Mouse (Mus musculus) urinary bladder, postnatal 10 days (tissue): ENCODE data around the gene Phb2.

Source experiments
- DNase-seq: peaks from one replicate; pipeline ENCODE4 v3.0.0; 2022; ENCODE audit warnings: low spot score

Gene Phb2

DNA sequence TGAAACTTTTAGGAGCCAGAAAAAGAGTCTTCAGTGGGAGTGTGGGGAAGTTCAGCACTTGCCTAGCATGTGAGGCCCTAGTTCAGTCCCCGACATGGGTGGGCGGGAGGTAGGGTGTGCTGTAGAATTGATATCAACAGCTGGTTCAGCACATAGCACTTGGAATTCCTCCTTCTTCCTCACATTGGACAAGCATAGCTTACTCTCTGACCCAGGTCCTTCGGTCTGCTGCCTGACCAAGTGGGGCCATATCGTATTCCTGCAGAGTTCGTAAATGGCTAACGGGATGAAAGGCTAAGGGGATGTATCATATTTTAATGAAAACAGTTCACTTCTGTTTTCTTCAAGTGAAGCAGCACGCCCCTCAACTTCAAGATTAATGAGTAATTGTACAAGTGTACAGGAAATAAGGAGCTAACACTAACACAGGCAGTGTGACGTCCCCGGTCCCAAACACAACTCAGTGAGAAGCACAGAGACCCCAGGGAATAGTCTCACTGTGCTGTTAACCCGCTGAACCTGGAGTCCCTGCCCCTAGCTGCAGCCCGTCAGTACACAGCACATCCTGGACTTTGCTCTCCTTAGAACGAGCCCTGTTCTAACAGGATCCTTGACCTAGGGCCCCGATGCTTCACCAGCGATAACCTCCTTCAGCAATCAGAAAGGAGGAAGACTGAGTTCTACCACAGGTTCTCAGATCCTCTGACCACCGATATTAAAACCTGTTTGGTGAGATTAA is 18.7 kb upstream of the Phb2 start:
- no peak for DNase-seq

DNA sequence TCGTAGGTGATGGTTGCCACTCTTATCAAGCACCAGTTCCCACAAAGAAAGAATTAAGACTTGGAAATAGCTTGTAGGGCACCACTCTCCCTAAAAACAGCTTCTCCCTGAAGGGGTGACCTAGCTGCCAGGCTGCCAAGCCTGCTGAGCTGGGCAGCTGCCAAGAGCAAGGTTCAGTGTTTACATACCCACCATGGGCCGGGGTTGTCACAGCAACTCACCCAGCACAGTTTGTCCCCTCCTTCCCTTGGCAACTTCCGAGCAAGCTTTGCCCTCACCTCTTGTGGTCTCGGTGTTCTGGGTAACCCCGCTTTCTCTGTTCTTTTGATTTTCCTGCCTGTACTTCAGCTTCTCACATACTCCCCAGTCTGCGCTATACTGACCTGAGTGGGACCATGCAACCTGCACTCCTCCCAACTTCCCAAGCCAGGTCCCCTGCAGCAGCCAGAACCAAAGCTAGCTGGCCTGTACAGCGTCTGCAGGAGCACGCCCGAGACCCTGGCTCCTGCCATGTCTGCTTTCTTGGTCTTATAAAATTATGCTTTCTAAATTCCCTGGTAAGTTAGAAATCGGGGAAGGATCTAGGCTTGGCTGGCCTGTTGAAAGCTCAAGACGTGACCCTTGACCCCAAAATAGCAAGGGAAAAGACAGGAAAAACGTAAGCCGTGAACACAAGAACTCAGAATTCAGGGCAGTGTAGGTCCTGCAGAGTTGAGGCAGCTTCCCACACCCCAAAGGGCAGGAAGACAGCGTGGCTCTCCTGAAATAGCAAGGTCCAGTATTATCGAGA is 17.8 kb upstream of the Phb2 start:
- no peak for DNase-seq

DNA sequence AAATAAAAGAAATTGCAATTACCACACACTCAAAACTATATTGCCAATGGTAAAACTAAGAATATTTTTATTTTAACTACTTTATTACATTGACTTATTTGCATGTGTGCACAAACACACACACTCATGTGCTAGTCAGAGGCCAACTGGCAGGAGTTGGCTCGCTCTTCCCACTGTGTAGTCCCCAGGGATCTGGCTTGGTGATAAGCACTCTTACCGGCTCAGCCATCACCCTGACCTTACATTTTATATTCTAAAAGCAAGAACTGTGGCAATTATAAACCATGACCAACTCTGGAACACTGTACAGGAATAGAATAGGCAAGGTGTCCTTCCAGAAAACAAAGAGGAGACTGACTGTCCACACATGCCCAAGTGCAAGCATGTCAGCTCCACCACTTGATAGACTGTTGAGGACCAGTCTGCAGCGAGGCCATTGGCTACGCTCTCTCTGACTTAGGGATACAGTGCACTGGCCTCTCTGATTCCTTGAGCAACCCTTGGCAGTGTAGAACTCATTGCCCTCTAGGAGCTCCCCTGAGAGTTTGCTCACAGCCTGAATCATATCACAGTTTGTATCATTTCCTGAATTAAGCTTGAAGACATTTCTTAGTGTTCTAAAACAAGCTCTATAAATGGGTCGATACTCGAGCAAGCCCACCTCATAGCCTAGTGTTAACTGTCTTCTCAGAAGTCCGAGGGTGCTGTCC is 15.5 kb upstream of the Phb2 start:
- no peak for DNase-seq

DNA sequence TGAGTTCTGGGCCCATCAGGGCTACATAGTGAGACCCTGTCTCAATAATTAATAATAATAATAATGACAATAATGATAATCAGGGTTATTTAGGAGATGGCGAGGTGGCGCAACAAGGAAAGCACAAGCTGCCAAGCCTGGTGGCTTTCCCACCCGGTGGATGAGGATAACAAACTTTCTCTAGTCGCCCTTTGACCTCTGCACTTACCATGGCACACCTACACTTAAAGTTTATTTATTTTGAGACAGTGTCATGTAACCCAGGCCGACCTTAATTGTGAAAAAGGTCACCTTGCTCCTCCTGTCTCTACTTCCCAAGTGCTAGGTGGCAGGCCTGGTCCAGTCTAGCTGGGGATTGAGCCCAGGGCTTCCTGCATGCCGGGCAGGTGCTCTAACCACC is 13.4 kb upstream of the Phb2 start:
- no peak for DNase-seq

DNA sequence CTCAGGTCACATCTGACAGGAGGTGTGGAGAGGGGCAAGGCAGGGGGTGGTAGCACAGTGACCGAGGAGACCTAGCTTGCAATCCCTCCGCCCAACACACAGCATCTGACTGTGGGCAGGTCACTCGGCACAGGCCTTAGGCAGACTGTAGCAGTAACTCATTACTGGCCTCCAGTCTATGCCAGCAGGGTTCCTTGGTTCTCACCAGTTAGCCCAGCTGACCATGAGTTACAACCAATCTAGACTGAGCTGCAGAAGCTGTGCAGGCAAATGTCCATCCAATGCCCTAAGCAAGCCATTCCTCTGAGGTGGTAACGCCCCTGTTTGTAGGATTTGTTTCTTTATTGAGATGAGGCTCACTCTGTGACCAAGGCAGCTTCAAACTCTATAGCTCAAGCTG is 12.8 kb upstream of the Phb2 start:
- DNase-seq = no peak

DNA sequence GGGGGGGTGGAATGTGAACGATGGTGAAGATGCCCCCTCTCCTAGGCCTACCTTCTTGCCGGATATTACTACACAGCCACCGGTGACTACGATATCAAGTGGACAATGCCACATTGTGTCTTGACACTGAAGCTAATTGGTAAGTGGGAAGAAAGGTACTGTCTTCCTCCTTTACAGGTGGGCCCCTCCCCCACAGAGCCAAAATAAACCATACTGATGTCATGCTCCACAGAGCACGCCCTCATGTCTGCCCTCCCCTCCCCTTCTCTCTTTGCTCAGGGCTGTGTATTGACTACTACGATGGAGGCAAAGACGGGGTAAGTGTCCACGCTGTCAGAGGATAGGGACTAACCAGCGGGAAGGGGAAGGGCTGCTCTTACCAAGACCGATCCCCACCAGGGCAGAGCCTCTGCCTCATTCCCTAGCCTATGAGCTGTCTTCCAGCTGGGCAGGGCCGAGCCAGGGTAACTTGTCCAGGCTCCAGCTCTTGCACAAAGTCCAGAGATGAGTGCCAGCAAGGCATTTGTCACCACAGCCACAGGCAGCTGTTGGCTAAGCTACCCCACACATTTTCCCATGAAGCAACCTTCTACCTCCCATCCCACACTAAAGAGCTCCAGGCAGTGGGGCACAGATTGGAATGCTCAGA is 12.1 kb upstream of the Phb2 start:
- DNase-seq = no peak

DNA sequence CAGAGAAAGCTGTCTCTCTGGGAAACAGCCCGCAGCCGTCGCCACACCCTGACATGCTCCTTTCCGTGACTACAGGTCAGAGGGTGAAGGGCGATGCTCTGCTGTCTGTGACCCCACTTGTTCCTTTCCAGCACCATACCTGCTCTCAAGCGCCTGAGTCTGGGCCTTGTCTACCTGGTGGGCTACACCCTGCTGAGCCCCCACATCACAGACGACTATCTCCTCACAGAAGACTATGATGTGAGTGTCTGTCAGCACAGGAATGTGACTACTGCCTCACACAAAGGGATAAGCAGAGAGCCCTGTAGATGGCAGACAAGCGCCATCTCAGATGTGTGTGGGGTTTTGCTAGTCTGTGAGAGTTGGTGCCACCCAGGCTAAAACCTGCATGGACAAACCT is 10.8 kb upstream of the Phb2 start:
- no peak for DNase-seq

DNA sequence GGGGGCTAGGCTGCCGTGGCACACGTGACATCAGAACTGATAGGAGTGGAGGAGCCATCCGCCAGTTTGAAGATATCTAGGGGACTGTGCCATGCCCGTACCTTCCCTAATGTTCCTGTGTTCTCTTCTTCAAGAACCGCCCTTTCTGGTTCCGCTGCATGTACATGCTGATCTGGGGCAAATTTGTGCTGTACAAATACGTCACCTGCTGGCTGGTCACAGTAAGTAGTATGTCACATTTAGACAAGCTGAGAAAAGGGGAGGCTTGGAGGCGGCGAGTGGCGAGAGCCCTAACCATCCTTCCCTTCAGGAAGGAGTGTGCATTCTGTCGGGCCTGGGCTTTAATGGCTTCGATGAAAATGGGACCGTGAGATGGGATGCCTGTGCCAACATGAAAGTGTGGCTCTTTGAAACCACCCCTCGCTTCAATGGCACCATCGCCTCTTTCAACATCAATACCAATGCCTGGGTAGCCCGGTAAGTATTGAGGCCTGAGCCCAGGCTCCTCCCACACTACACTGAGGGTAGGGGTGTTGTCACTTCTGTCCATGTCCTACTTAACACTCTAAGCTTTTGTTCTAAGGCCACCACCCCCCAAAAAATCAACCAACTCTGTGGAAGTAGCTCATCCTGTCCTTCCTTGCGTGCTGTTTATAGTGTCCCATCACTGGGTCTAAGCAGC is 9.9 kb upstream of the Phb2 start:
- no peak for DNase-seq

DNA sequence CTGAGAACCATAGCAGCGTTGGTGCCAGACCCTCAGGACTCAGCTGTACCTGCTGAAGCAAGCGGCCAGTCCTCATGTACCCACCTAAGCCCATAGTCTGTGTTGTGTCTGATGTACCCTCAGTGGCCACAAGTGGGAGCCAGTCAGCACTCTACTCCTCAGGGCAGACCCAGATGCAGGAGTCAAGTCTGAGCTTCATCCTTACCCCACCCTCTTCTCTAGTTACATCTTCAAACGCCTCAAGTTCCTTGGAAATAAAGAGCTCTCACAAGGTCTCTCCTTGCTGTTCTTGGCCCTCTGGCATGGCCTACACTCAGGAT is 9.4 kb upstream of the Phb2 start:
- no peak for DNase-seq

DNA sequence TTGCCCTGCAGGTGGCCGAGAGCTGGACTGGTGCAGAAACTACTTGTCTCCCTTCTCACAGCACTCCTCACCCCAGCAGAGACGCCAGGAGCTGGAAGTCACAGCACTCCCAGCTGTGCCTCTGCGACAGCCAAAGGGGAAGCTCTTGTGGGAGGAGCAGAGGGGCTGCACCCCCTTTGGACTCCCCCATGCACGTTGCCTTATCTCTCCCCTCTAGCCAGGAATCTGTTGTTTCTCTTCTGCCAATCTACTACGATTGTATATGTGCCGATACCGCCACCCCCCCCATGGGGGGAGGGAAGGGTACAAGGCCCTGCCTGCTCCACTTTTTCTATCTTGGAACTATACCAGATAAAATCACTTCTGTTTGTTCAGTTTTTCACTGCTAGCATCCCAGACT is 8.3 kb upstream of the Phb2 start:
- no peak for DNase-seq

DNA sequence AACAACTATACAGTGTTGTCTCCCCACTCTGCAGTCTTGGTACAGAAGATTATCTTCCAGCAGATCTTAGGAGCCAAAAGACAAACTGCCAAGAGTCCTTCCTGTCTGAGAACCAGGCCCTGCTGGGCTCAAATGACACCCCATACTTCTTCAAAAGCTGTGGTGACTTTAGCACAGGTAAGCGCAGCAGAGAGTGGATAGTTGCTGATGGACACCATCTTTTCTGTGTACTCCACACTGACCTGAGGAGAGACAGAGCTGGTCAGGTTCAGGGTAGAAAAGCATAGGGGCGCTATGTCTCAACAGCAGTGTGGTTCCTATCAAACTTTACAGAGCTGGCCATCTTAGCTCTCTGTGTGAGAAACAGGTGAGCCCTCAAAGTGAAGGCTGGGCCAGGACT is 7.7 kb upstream of the Phb2 start:
- no peak for DNase-seq

DNA sequence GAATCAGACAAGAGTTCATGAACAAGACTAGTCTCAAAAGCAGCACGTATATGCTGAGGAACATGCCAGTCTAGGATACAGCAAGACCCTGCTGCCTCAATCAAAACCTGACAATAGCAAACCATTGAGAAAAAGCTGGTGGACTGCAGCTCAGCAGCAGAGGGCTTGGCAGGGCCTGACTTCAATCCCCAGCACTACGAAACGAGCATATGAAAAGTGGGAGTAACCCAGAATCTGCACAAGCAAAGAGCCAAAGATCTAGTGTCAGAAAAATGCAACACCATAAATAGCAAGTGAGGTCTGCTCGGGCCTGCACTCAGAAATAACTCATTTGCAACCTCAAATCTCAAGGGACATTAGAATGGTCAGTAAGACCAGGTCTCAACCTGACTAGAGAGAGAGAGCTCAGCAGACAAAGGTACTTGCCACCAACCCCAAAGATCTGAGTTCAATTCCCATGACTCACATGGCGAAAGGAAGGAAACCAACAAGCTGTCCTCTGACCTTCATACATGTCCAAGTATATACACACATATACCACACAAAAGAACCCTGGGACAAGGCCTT is 6.0 kb upstream of the Phb2 start:
- DNase-seq = no peak

DNA sequence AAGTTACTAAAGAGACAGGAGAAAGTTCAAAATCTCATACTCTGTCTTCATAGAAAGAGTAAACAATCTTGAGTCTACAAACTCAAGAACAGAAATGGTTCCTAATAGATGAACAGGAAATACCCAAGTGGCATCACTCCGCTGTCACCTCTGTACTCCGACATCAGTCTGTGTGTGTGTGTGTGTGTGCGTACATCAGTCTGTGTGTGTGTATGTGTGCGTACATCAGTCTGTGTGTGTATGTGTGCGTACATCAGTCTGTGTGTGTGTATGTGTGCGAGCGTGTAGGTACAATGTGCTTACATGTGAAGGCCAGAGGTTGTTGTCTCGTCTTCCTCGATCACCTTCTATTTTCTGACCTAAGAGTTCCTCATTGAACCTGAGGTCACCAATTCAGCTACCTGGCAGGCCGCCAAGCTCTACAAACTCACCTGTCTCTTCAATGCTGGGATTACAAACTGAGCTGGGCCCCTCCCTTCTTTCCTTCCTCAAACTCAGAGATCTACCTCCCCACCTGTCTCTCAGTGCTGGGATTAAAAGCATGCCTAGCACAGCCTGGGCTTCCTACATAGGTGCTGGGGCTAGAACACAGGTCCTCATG is 3.7 kb upstream of the Phb2 start:
- no peak for DNase-seq

DNA sequence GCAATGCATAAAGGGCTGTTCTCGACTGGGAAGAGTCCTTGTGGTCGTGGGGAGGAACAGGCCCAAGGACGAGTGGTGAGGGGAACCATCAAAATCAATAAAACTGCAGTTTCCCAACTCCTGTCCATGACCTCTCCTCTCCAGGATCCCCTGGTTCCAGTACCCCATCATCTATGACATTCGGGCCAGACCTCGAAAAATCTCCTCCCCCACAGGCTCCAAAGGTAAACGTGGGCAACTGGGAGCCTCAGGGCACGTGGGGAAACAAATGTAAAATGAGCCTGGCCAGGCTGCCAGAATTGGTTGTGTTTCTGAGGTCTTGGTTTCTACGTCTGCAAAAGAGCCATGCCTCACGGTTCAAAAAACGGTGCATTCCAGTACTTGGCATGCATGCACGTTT is 782 bp downstream of the Phb2 start:
- DNase-seq = no peak

DNA sequence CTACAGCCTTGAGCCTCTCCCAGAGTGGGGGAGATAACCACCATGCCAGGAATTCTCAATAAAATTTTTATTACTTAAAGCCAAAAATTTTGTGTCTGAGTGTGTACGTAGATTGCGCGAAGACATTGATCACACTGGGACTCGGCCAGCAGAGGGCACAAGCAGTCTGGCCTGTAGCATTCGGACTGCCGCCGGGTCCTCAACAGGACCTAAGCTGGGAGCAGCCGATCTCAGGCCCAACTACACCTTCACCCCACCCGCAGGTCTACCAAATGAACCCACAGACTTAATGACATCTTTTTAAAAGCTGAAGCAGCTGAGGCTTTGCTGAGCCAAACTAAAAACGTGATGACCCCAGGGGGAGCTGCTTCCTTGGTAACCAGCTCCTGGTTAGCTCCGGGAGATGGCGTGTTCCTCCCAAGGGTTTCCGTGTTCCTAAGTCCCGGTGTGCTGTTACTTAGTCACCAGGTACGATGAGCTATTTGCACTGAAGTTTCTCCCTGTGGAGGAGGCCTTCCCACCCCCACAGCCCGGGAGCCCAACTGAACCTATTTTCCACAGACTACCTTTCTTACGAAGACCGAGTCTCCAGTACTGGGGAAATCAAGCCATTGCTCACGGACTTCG is 4.8 kb downstream of the Phb2 start:
- no peak for DNase-seq

DNA sequence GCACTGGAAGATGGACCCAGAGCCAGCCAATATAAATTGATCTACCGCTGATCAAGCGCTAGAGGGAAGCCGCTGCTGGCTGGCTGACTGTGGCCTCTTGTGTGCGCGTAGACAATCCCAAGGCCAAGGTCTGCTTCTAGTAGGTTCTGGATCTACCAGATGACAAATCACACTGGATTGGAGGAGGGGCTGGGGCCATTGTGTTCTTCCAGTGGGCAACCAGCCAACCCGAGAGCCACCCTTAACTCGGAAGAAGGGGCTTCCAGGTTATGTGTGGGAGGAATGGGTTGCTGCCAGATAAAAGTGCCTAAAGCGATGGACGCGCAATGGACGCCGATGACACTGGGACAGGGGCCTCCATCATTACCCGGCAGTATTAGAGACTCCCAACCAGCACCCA is 5.8 kb downstream of the Phb2 start:
- DNase-seq = no peak

DNA sequence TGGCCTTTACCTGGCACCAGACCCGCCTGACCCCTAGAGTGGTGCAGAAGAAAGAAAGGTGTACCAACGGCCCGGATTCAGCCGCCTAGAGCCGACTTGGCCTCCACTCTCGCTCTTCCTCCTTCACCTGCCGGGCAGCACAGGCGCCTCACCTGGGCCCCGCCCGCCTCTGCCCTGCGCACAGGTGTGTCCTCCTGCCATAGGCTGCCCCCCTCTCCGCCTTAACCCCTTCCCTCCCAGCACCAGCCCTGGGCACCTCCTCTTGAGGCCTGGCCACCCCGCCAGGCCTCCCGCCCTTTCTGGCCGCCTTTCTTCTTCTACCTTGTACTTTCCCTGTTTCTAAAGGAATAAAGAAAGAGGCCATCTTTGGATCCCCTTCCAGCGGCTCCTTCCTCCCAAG is 6.6 kb downstream of the Phb2 start:
- no peak for DNase-seq

DNA sequence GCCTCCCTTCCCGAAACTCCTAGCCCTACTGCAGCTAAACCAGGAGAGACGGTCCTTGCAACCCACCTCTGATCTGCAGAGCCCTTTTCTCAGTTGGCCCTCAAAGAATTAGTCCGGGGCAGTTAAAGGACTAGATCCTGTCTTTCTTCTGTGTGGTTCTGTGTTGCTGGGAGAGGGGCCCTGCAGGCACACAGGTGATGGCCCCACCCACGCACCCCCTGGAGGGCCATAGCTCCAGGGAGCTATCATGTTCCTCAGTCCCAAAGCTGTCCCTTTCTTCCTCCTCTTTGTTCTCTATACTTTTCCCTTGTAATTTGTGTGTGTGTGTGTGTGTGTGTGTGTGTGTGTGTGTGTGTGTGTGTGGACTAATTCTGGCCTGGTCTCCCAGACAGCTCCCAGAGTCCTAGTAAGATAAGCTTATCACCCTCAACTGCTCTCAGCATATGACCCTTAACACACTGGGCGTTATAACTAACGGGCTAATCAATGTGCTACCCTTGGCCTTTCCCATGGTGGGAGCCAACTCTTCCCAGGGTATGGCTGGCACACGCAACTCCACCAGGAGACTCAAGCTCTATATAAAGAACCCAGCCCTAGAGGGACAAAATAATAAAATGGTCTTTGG is 7.3 kb downstream of the Phb2 start:
- DNase-seq = no peak

DNA sequence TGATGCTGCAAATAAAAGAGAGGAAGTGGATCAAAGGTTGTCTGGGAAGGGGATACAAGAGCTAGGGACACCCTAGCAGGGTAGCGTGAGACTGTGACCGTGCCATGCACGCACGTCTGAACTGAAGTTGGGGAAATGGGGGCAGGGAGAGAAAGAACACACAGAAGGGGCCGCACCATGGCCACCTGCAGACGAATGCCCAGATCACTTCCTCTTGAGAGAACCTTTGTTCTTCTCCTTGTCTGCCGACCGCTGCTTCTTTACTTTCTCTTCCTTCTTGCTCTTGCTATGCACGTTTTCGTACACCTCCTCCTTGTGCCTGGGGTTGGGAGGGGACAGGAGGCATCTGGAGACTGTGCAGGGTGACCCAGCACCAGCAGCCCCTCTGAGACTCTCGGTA is 8.8 kb downstream of the Phb2 start:
- no peak for DNase-seq

DNA sequence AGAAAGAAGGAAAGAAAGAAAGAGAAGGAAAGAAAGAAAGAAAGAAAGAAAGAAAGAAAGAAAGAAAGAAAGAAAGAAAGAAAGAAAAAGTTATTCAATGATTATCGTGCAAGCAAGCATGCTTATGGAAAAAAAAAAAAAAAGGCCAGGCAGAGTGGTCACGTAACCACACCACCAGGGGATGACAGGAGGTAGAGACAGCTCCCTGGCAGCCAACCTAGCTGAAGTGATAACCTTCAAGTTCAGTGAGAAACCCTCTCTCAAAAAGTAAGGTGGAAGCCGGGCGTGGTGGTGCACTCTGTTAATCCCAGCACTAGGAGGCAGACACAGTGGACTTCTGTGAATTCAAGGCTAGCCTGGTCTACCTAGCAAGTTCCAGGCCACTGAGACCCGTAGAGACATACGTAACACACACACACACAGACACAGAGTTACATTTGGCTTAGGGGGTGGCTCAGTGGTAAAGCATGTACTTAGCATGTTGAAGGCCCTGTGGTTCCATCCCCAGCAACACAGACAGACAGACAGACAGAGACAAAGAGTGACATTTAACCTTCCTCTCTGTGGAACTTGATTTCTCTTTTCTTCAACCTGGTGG is 10.8 kb downstream of the Phb2 start:
- DNase-seq = no peak
